Mouse (Mus musculus) limb, embryonic 15.5 days (tissue): Measurements from ENCODE around the gene Garem2. TPM values are rescaled to one million over a fixed set of nuclear protein-coding genes. Genes with fewer than 3 reads are reported as not detected.

Experiments
- ATAC-seq: fragments of 200-750 bp; cut with Nextera tagmentation; 2 replicates; pipeline ENCODE4 v1.8.0; 2017; ENCODE audit warnings: low read depth, moderate TSS enrichment; ENCODE audit not compliant: insufficient number of reproducible peaks, low FRiP score, low TSS enrichment
- H3K27ac ChIP-seq: fragments of 300-500 bp; sonication (generic); 2 replicates; pipeline ENCODE4 v1.5.1; 2015; ENCODE audit warnings: moderate library complexity, mild to moderate bottlenecking, inconsistent platforms
- H3K27me3 ChIP-seq: fragments of 300-500 bp; sonication (generic); 2 replicates; pipeline ENCODE4 v1.6.1; 2015; ENCODE audit warnings: inconsistent platforms
- H3K36me3 ChIP-seq: fragments of 300-500 bp; sonication (generic); 2 replicates; pipeline ENCODE4 v1.6.1; 2015; ENCODE audit warnings: inconsistent platforms
- H3K4me1 ChIP-seq: fragments of 300-500 bp; sonication (generic); 2 replicates; pipeline ENCODE4 v1.6.1; 2015; ENCODE audit warnings: inconsistent platforms
- H3K4me2 ChIP-seq: fragments of 300-500 bp; sonication (generic); 2 replicates; pipeline ENCODE4 v1.6.1; 2015; ENCODE audit warnings: mild to moderate bottlenecking, inconsistent platforms
- H3K4me3 ChIP-seq: fragments of 300-500 bp; sonication (generic); 2 replicates; pipeline ENCODE4 v1.5.1; 2015; ENCODE audit warnings: mild to moderate bottlenecking, inconsistent platforms
- H3K9ac ChIP-seq: fragments of 300-500 bp; sonication (generic); 2 replicates; pipeline ENCODE4 v1.6.1; 2015; ENCODE audit warnings: inconsistent platforms
- H3K9me3 ChIP-seq: fragments of 300-500 bp; sonication (generic); 2 replicates; pipeline ENCODE4 v1.6.1; 2016; ENCODE audit warnings: inconsistent platforms
- WGBS: fragments of 180-500 bp; shearing (Covaris S2); methylation state at CpG from one replicate; pipeline ENCODE4 v1.1.7; 2015; 5-methylcytosine and 5-hydroxymethylcytosine counted together
- polyA plus RNA-seq: library from polyadenylated mRNA; unstranded; fragments of >200 nt; fragmentation: Nextera tagmentation; extraction: Ambion mirVana; gene quantifications from 2 replicates; pipeline ENCODE4 v1.2.1, GENCODE M21; 2015

Garem2 gene
- polyA plus RNA-seq, 1 experiment from 2014 or later: 0.41 TPM

DNA sequence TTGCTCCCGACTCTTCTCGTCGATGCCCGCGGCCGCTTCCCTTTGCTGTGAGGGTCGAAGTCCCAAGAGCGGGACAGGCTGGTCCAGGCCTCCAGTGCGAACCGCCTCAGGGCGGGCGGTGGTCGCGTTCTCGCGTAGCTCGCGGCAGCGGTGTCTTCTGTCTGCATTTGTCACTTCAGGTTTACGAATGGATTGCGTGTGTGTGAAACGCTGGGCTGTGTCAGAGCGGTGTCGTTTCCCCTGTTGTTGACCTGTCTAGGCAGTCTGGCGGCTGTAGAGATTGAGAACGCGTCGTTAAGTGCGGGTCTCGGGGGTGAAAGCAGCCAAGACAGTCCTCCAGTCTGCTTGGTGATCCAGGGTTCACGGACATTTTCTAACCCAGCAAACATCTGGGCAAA lies 50.4 kb downstream of the Garem2 start:
- WGBS: 0% methylated on average over 31 of the region's 31 CpGs
- Histone ChIP-seq H3K9me3 (no peaks in the 10 kb centered on the region), H3K36me3 (peaks cover under 1% of the 10 kb centered on the region; the same call in 1 of the 2 replicates), H3K9ac (peak overlapping the region; percentile 79), H3K27me3 (no peaks in the 10 kb centered on the region), H3K4me3 (peak overlapping the region; percentile 96), H3K27ac (peak overlapping the region; percentile 93), H3K4me1 (peaks cover 11% of the 10 kb centered on the region), H3K4me2 (peak overlapping the region; percentile 55)
- ATAC-seq: peak; percentile 36; the same call in 1 of the 2 replicates

- Histone ChIP-seq H3K4me2 (peak overlapping the region; percentile 55), H3K27ac (peak overlapping the region; percentile 93)
These were observed 51.1 kb downstream of the Garem2 start for GRCm38 (mm10) chr5:30155821-30156629.

DNA sequence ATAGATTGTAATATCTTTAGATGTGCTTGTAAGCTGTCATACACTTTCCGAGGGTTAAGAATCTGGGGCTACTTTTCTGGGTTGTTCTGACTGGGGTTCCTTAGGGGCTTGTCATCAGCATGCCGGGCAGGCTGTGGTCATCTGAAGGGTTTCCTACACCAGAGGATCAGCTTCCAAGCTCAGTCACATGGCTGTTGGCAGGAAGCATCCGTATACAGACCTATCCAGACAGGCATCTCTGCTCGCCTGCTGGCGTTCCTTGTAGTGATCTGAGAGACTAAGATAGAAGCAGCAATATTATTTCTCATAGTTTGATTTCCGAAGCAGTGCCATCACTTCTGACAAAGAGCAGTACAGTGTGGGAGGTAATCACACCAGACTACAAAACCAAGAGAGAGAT lies 54.6 kb downstream of the Garem2 start:
- ATAC-seq: no peak
- H3K27me3 ChIP-seq: no peaks in the 10 kb centered on the region
- no peak overlapping the region for H3K9ac ChIP-seq
- H3K36me3 ChIP-seq: peaks cover 5% of the 10 kb centered on the region; the same call in 1 of the 2 replicates
- peaks cover 7% of the 10 kb centered on the region for H3K4me1 ChIP-seq
- no peak overlapping the region for H3K4me3 ChIP-seq
- no peaks in the 10 kb centered on the region for H3K9me3 ChIP-seq
- H3K4me2 ChIP-seq: no peak overlapping the region
- WGBS: 81% methylated on average over 6 of the region's 6 CpGs
- H3K27ac ChIP-seq: no peak overlapping the region

More at GRCm38 (mm10) chr5:30155821-30156629, 51.1 kb downstream of the Garem2 start:
- Histone ChIP-seq H3K36me3 (peaks cover 5% of the 10 kb centered on the region; the same call in 1 of the 2 replicates), H3K27me3 (no peaks in the 10 kb centered on the region), H3K4me3 (peak overlapping the region; percentile 96), H3K9me3 (no peaks in the 10 kb centered on the region), H3K4me1 (peaks cover 11% of the 10 kb centered on the region), H3K9ac (peak overlapping the region; percentile 79)
- WGBS: 30% methylated on average over 13 of the region's 13 CpGs
- no peak for ATAC-seq

GRCm38 (mm10) chr5:30161836-30162235 lies 56.9 kb downstream of the Garem2 start:
- Histone ChIP-seq H3K36me3 (peaks cover 11% of the 10 kb centered on the region; the same call in 1 of the 2 replicates), H3K4me2 (no peak overlapping the region), H3K4me1 (no peaks in the 10 kb centered on the region), H3K4me3 (no peak overlapping the region), H3K9me3 (no peaks in the 10 kb centered on the region), H3K27me3 (no peaks in the 10 kb centered on the region), H3K27ac (no peak overlapping the region), H3K9ac (no peak overlapping the region)
- 89% methylated on average over 1 of the region's 1 CpGs for WGBS
- ATAC-seq: no peak

GRCm38 (mm10) chr5:30162339-30162738 lies 57.4 kb downstream of the Garem2 start:
- Histone ChIP-seq H3K9me3 (no peaks in the 10 kb centered on the region), H3K4me3 (no peak overlapping the region), H3K36me3 (peaks cover 11% of the 10 kb centered on the region; the same call in 1 of the 2 replicates), H3K27me3 (no peaks in the 10 kb centered on the region), H3K9ac (no peak overlapping the region), H3K4me1 (no peaks in the 10 kb centered on the region), H3K4me2 (no peak overlapping the region), H3K27ac (no peak overlapping the region)
- WGBS: 71% methylated on average over 6 of the region's 6 CpGs
- ATAC-seq: no peak

- no peaks in the 10 kb centered on the region for H3K4me1 ChIP-seq
- H3K9ac ChIP-seq: no peak overlapping the region
- WGBS: 84% methylated on average over 5 of the region's 5 CpGs
- no peaks in the 10 kb centered on the region for H3K27me3 ChIP-seq
- peaks cover 27% of the 10 kb centered on the region for H3K36me3 ChIP-seq
- H3K27ac ChIP-seq: no peak overlapping the region
- no peak for ATAC-seq
- no peak overlapping the region for H3K4me2 ChIP-seq
- no peaks in the 10 kb centered on the region for H3K9me3 ChIP-seq
- H3K4me3 ChIP-seq: no peak overlapping the region
These were observed 60.4 kb downstream of the Garem2 start for GRCm38 (mm10) chr5:30165234-30165946.

Other genes with a start within 250 kb of the Garem2 start
- 0.17 and 0.72 TPM in 2 replicates for gene Il6, start 92.0 kb upstream of the Garem2 start, polyA plus RNA-seq
- 212 and 224 TPM in 2 replicates for gene Tyms, start 31.5 kb upstream of the Garem2 start, polyA plus RNA-seq
- gene 3110082J24Rik, start 925 bp downstream of the Garem2 start, polyA plus RNA-seq: not detected in 2 replicates
- 130 and 140 TPM in 2 replicates for gene Hadha, start 50.0 kb downstream of the Garem2 start, polyA plus RNA-seq
- 139 and 150 TPM in 2 replicates for gene Hadhb, start 50.1 kb downstream of the Garem2 start, polyA plus RNA-seq
- gene Adgrf3, start 100.6 kb downstream of the Garem2 start, polyA plus RNA-seq: 0.08 TPM in 1 of 2 replicates, not detected in the other
- 20.8 and 23.1 TPM in 2 replicates for gene Selenoi, start 127.4 kb downstream of the Garem2 start, polyA plus RNA-seq
- gene Drc1, start 176.2 kb downstream of the Garem2 start, polyA plus RNA-seq: 0.22 and 0.46 TPM in 2 replicates